Mouse (Mus musculus) megakaryocyte, adult 5-6 weeks (primary cell): ENCODE measurements around the gene Rbmxl1. TPM values are rescaled to one million over a fixed set of nuclear protein-coding genes. Genes with fewer than 3 reads are reported as not detected.
"Not testable (repeated sequence)": the region's sequence is repeated elsewhere in the genome, so short reads cannot be mapped to it uniquely, and the experiment has no call there.

Source experiments
- ATAC-seq: 2 replicates; pipeline ENCODE4 v1.8.0; 2016; ENCODE audit warnings: mild to moderate bottlenecking, inconsistent platforms; ENCODE audit not compliant: poor library complexity, severe bottlenecking
- total RNA-seq, 2 experiments: library from RNA; stranded (forward) in 1 of 2; stranded (reverse) in 1 of 2; fragments of 153-499, 151-499 nt in 1 of 2; fragments of 221-1000, 200-1000 nt in 1 of 2; gene quantifications; 2 replicates each; pipeline versions ENCODE4 v1.2.3 to v1.2.4; 2015 to 2017

The Rbmxl1 gene
- total RNA-seq (2015) = 94.5 and 107 TPM in 2 replicates
- 82.4 and 87.4 TPM in 2 replicates for total RNA-seq (2017)

DNA sequence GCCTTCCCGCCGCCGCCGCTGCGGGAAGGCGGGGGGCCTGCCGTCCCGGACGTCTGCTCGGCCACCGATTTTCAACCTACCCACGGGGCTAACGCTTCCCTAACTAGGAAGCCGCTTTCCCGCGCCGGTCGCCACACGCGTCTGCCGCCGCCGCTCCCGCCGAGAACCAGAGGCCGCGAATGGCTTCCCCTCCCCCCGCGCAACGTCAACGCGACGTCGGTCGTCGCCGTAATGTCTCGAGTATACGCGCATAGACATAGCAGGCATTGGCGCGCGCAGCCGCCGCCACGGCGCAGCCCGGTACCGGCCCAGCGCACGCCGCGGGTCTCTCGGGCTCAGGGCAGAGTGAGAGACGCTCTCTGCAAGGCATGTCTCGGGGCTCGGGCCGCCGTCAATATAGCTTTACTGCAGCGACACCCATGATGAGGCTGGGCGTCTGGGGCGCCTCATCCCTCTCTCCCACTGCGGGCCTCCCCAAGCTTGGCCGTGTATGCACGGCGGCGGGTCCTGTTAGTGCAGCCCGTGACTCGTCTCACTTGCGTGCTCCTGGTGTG lies at the start of gene Rbmxl1:
TSS of gene Rbmxl1 (minus strand) at position 180 of the 554 bp plus-strand sequence.
- peak; percentile 87 for ATAC-seq

DNA sequence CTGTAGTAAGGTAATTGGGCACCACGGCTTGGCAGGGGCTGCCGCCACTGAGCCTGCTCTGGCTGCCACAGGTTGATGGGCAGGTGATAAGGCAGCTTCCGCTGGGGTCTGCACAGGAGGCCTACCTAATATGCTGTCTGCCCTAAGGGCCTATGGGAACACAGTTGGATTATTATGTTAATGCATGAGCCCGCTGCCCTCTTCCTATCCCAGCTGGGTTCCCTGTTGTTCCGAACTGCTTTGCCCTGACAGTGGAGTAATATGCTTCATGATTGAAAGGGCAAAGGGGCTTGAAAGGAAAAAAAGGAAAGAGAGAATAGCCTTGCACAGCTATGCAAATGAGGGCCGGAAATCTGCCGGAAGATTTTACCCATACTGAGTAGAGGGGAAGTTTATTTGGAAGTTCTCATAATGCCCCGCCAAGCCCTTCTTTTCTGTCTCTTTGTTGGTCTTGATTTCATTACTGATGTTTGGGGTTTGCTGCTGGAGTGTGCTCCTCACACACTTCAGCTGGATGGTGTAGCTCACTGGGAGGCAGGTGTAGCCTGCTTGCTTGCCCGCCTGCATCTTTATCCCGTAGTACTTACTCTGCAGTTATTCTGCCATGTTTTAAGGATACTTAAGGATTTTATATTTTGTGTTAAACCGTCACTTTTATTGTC lies 48.2 kb upstream of the Rbmxl1 start:
- ATAC-seq = no peak

DNA sequence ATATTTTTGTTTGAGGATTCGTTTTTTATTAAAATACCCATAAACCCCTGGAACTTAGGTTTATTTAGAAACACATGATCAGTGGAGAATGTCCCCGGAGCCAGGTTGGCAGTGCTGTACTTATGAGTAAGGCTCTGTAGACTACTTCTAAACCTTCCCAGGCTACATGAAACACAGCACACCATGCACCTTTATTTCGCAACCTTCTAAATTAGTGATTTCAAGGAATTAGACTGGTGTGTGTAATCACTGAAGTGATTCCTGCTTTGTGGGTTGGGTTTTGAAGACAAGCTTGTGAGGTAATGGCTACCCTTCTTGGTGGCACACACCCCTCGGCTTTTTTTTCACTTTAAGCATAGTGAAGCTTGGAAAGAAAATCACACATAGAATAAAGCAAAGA lies 47.1 kb upstream of the Rbmxl1 start:
- no peak for ATAC-seq

DNA sequence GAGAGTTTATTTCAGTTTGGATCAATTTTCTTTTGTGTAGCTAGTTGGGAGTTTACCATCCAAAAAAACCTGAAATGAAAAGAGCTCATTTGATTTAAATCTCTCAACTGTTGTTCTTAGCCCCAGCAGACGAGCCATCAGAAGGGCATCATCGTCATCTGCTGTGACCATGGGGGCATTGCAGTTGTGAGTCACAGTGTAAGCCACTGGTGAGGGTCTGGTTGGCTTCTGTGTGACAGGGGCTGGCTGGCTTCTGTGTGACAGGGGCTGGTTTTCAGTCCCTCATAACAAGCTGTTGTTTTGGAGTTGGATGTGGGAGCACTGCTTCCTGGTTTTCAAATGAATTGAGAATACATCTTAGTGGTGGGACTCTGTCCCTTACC lies 42.0 kb upstream of the Rbmxl1 start:
- no peak for ATAC-seq

DNA sequence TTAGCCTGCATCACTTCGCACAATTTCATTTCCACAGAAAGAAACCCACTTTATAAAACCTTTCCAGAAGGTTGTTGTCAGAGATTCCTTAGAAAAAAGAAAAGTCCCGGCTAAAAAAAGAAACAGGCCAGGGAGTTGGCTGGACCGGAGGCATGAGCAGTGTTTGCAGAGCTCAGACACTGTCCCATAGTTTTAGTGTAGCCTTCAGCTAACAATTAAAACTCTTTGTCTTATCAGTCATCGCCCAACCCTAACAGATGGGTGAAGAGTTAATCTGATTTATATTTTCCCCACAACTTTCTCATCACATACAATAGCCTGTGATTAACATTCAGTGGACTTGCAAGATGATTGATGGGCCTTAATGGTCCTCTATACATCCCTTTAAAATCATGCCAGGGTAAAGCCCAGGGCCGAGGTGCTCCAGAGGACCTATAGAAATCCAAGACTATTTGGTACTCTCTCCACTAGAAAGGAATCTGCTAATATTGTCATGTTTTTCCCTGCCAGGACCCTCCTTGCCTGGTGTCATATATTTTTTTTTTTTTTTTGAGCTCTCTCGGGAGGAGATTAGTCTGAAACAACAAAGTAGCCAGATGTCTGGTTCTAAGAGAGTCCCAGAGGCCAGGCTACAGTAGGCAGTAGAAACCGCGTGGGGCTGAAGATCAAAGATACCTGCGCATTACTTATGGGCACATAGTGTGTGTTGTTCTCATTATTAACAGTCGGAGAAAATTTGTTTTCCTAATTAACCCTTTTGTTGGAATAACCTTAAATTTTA lies 41.5 kb upstream of the Rbmxl1 start:
- no peak for ATAC-seq

DNA sequence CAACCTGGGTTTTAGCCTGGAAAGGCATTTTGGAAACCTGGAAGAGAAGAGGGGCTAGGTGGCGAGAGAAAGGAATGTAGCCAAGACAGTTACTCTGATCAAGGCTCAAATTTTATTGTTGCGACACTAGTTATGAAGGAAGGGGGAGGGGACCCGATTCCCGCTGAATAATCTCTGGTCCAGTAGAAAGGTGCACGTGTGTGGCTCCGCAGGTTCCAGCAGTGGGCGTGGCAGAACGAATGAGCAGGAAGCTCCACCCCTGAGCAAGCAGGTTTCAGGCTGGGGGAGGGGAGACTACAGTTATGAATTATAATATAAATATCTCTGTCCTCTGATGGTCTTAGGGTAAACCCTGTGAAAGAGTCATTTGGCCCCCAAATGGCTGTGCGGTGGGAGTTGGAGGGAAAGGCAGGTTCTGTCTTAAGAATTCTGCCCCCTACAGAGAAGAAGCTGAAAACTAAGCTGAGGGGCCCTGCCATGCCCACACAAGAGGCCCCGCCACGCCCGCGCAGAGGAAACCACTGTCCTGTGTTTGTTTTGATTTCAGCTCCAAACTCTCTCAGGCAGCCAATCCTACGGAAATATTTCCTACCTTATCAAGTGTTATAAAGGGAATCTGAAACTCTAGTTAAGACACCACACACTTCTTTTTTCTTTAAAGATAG lies 36.6 kb upstream of the Rbmxl1 start:
- not testable (repeated sequence) for ATAC-seq

DNA sequence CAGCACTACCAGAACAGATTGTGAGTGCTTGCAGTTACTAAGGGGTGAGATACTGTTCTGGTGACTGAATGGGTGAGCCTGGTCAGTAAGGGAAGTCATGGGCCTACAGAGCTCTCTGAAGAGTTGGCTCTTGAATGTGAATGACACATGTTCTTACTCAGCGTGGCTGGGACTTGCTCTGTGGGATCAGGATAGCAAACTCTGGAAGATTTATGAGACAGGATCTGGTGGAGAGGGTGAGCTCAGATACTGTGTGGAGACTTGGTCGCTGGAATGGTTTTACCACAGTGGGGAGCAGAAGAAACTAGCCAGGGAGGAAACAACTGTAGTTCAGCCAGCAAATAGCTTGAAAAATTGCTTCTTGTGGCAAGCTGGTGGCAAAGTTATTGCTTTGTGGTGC lies 35.8 kb upstream of the Rbmxl1 start:
- no peak for ATAC-seq

DNA sequence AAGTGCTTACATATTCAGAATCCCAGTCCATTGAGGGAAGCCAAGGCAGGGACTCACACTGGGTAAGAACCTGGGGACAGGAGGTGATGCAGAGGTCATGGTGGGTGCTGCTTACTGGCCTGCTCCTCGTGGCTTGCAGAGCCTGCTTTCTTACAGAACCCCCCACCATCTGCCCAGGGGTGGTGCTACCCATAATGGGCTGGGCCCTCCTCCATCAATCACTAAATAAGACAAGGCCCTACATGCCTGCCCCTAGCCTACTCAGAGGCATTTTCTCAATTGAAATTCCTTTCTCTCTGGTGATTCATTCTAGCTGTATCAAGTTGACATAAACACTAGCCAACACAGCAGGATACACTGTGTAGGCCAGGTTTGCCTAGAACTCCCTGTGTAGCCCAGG lies 34.9 kb upstream of the Rbmxl1 start:
- no peak for ATAC-seq

DNA sequence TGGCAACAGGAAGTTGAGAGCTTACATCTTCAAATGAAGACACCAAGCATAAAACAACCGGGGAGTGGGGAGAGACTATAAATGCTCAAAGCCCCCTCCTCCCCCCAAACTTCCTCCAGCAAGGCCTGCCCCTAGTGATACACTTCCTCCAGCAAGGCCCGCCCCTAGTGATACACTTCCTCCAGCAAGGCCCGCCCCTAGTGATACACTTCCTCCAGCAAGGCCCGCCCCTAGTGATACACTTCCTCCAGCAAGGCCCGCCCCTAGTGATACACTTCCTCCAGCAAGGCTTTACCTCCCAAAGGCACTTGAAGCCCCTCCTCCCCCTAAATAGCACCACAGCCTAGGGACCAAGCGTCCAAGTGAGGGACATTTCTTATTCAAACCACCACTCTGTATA lies 34.0 kb upstream of the Rbmxl1 start:
- peak; percentile 57 for ATAC-seq

DNA sequence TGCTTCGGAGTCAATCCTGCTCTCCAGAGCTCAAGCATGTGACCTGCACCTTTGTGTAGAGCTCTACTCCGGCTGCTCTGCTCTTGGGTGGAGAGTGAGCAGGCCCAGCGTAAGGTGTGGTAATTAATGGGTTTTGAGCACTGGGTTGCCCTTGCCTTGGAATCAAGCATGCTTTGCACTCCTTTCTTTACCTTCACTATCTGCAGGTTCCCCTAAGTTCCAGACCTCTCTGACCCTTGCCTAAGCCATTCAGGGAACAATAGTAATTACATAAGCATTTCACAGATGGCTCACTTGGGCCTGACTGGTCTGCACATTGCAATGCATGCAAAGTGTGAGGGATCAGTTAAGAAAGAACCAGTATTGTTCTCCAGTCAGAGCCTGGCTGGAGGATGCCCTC lies 29.1 kb upstream of the Rbmxl1 start:
- ATAC-seq = no peak

DNA sequence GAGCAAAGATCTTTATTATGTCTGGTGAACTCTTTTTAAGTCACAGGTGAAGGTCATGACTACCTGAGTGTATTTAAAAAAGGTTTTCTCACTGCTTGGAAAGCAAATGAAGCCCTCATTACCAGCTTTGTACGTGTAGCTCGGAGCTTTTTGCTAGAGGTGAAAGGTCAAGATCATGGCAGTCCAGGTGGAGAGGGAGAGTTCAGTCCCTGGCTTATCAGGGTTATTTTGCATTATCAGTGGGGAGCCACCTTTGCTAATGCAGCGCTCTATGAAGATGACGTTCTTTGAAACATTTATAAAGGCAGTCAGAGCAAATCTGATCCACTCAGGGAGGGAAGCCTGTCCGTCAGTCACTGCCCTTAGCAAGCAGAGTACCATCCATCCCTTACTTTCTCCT lies 28.0 kb upstream of the Rbmxl1 start:
- ATAC-seq = no peak

DNA sequence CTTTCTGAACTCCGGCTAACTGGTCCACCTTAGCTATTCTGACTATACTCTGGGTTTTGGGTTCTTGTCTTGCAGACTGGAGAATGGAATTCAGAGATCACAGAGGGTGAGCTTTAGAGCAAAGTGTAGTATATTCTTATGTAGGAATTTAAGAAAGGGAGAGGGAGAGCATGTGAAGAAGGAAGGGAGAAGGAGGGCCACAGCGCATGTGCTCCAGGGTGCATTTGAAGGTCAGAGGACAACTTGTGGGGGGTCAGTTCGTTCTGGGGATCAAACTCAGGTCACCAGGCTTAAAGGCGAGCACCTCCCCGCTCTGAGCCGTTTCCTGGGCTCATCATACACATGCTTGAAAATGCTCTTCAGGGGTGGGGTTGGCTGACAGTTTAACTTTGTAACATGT lies 25.3 kb upstream of the Rbmxl1 start:
- no peak for ATAC-seq

DNA sequence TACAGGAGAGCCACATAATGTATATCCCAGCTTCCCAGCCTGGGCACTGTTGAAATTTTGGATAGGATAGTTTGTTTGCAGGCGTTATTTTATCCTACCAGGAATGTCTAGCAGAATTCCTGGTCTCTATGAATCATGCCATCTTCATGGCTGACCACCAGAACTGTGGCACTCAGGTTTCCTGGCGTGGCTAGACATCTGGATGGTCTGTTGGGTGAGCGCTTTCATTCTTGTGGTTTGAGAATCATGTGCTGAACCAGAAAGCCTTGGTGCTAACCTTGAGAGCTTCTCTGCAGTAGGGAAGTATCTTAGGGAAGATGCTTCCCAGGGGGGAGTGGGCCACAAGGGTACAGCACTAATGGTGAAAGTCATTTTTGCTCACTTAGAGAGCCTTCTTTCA lies 6.4 kb upstream of the Rbmxl1 start:
- ATAC-seq = no peak

DNA sequence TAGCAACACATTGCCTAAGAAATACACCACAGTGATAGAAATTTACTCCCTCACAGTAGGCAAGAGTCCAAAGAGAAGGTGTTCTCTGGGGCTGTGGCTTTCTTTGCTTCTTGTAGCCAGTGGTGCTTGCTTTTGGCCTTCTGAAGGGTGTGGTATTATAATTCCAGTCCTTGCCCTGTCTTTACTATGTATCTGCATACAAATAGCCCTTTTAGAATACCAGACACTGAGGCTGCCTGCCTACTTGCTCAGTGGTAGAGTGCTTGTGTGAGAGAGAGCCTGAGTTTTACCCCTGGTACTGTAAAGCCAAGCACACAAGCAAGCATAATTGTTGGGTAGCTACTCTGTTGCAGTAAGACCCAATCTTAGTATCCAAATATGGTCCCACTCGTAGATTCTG lies 6.0 kb upstream of the Rbmxl1 start:
- no peak for ATAC-seq

DNA sequence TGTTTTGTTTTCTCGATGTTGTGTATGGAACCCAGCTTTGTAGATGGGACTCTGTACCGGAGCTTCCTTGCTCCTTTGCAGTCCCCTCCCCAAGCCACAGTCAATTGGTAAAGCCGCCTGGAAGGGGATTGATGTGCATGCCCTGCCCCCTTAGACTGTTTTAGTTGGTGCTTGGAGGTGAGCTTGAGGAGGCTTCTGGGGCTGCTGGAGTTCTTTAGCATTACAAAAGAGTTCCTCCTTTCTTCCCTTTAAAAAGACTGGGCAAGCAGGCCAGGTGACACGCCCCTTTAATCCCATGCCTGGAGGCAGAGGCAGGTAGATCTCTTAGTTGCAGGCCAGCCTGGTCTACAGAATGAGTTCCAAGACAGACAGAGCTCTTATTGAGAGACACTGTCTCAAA lies 4.4 kb upstream of the Rbmxl1 start:
- no peak for ATAC-seq

DNA sequence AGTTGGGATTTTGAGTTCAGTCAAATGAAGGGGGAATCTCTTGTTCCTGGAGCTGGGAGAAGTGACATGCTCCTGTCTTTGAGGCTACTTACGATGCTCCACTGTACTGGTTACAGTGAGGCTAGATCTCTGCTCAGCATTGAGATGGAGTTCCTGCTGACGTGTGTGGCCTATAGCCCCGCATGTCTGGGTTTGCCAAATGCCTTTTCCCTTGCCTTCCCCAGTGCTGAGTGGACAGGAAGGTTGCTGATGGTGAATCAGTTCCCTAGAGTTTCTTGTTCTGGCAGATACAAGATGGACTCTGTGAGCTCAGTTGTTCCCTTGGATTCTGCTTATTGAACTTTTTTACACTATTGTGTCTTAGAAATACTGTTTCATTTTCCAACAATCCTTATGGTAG lies 2.2 kb upstream of the Rbmxl1 start:
- ATAC-seq = no peak

DNA sequence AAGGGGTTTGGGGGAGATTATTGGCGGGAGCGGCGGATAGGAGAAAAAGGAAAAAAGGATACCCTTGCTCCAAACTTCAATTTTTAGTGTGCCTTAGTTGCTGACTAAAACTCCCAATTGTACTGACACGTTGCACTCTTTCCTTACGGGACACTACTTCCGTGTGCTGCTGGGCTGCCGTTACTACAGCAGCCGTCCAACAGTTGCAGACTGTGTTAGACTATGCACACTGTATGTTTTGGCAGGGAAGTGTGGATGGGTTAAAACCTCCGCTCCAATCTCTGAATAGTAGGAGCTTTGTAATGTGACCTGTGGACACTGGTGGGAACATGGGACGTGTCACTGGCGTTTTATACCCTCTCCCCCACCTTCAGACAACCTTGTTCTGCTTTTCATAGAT lies 1.4 kb upstream of the Rbmxl1 start:
- peak; percentile 25 for ATAC-seq

DNA sequence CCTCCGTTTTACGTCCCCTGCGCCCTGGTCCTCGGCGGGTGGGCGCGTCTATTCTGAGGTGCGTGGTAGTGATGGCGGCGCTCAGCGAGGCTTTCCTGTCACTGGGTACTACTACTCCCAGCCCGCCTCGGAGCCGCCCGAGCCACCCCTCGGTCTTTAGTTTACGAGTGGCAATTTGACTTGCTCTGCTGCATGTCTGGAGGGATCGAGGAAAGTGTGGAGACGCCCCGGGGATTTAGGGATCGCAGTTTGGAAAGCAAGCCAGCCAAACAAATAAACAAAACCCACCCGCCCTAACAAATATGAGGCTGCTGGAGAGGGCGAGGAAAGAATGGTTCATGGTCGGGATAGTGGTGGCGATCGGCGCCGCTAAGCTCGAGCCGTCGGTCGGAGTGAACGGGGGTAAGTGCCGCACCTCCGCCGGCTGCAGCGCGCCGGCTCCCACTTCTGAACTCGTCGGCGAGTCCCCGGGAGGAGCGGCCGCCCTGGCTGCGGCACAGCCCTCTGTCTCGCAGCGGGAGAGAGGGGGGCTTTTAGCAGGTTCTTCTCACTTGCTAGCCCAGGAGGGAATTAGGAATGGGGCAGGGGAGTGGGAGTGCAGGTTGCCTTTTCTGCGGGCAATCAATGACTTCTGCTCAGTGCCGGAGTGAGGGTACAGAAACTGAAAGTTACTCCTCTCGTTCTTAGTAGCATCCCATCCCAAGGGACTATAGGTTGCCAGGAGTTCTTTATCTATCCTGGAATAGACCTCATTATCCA lies 754 bp upstream of the Rbmxl1 start, which contains the start of gene Slc10a7:
TSS of gene Slc10a7 (plus strand) at position 74 of the 759 bp plus-strand sequence.
- peak; percentile 76 for ATAC-seq

DNA sequence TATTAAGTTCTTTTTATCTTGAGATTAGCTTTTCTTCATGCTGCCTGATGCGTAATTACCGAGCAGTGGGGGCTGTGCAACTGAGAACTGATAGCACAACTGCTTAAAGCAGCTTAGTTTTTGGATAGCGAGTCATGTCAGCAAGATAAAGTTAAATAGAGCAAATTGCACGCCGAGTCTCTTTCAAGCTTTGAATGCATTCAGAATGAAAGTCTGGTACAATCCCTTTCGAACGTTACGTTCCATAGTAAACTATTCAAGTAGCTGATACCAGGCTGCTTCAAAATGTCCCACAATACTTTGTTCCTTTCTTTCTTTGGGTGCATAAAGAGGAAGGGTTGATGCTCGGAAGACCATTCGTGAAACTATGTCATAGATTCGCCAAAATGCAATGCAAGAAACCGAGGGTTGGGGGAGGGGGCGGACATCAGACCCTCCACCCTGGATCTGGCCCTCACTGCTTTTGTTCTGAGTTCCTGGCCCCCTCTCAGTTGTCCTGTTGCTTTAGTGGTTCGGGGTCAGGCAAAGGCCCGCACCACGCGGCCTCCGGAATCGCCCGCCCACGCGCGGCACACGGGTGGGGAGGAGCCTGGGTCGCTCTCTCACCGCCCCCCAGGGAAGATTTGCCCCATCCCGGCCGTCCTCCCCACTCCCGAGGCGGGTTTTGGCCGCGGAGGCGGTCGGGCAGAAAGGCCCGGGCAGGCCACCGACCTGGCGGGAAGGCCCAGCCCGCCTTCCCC lies 549 bp downstream of the Rbmxl1 start:
- ATAC-seq = peak; percentile 22

DNA sequence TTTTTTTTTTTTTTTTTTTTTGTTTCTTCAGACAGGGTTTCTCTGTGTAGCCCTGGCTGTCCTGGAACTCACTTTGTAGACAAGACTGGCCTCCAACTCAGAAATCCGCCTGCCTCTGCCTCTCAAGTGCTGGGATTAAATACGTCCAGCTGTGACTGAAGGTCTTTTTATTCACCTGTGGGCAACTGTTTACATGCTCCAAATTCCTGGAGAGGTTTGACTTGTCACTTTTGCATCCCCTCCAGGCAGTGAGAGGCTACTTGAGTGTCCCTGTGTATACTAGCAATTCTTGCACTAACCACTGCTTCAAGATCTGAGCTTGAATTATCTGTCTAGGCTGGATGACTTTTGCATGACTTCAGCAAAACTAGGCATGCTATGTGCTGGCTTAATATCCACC lies 6.0 kb downstream of the Rbmxl1 start:
- ATAC-seq = no peak
